Mouse (Mus musculus) ES-Bruce4 (cell line): ENCODE data around the gene Tgoln1. TPM values are rescaled to one million over a fixed set of nuclear protein-coding genes. Genes with fewer than 3 reads are reported as not detected.

Source experiments
- H3K27ac ChIP-seq: 2 replicates; pipeline ENCODE4 v1.5.1; 2012; ENCODE audit warnings: low read length, inconsistent platforms; ENCODE audit not compliant: insufficient read depth
- H3K27me3 ChIP-seq: 2 replicates; pipeline ENCODE4 v1.6.1; 2012; ENCODE audit warnings: mild to moderate bottlenecking, low read length, inconsistent platforms; ENCODE audit not compliant: control insufficient read depth, poor library complexity, insufficient read depth, severe bottlenecking
- H3K36me3 ChIP-seq: 2 replicates; pipeline ENCODE4 v1.6.1; 2012; ENCODE audit warnings: inconsistent platforms, mild to moderate bottlenecking, low read length, moderate library complexity; ENCODE audit not compliant: control insufficient read depth, poor library complexity, insufficient read depth, severe bottlenecking
- H3K4me1 ChIP-seq: one replicate; pipeline ENCODE4 v1.8.1; 2011; ENCODE audit warnings: low read length; ENCODE audit not compliant: control insufficient read depth, insufficient read depth
- H3K4me3 ChIP-seq: 2 replicates; pipeline ENCODE4 v1.5.1; 2011; ENCODE audit warnings: low read depth, mild to moderate bottlenecking, low read length
- H3K9ac ChIP-seq: 2 replicates; pipeline ENCODE4 v1.6.1; 2012; ENCODE audit warnings: low read depth, mild to moderate bottlenecking, inconsistent platforms; ENCODE audit not compliant: poor library complexity, severe bottlenecking
- H3K9me3 ChIP-seq: replicated peaks from 2 replicates; pipeline ENCODE4 v1.6.1; 2012; ENCODE audit warnings: mild to moderate bottlenecking, low read length, inconsistent platforms; ENCODE audit not compliant: control insufficient read depth, poor library complexity, insufficient read depth, severe bottlenecking
- CTCF ChIP-seq: IDR thresholded peaks from one replicate; pipeline ENCODE4 v1.8.1; 2011; ENCODE audit warnings: low read depth, low read length
- EP300 ChIP-seq: IDR thresholded peaks from 2 replicates; pipeline ENCODE4 v1.6.1; 2011; ENCODE audit warnings: low read depth, low read length; ENCODE audit not compliant: insufficient read depth
- POLR2A ChIP-seq: IDR thresholded peaks from one replicate; pipeline ENCODE4 v1.8.1; 2011; ENCODE audit warnings: low read length; ENCODE audit not compliant: insufficient read depth
- polyA plus RNA-seq: library from polyadenylated mRNA; stranded (reverse); fragments of >200 nt; gene quantifications from 2 replicates; pipeline ENCODE4 v1.2.4, GENCODE M21; 2011; ENCODE audit warnings: low read depth; ENCODE audit not compliant: missing spikeins, insufficient read depth, insufficient read length

Tgoln1 gene
- polyA plus RNA-seq = 33.2 and 34.1 TPM in 2 replicates

DNA sequence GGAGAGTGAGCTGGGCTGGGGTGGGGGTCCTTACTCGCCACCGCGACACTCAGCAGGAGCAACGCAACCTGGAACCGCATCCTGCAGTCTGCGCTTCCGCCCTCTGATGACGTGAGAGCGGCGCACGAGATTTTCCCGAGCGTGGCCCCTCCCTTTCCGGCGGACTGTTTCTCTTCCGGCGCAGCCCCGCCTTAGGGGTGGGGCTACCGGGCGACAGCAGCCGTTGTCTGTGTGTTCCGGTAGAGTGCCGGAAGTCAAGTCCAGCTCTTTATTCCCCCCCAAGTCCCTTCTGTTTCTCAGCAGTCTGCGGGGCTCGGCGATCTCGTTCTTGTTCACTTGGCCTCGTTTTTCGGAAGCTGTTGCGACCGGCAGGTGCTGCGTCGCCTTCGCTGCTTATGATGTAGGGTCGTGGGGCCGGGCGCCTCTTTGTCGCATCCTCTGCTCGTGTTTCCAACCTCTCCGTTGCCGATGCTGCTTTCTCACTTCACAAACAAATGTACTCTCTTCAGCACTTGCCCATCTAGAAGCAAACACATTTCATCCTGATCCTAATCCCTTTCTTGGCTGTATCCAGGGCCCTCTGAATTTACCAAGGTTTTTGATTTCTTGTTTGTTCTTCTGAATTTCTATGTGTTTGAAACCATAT is at the start of gene Tgoln1:
Gene Tgoln1 (minus strand): TSS at position 358 of the 646 bp plus-strand sequence.
- peak; percentile 80 for TF ChIP-seq POLR2A
- no peak for TF ChIP-seq CTCF
- TF ChIP-seq EP300 = 0 out of 2 replicates have a peak, but pooled peaks have one; percentile 22
- H3K9me3 ChIP-seq = no peaks in the 10 kb centered on the region
- H3K4me1 ChIP-seq = peaks cover 1% of the 10 kb centered on the region
- no peaks in the 10 kb centered on the region for H3K27me3 ChIP-seq
- peak within 1 kb of the TSS; percentile 94 for H3K9ac ChIP-seq
- H3K4me3 ChIP-seq = peak within 1 kb of the TSS; percentile 99
- H3K27ac ChIP-seq = peak within 1 kb of the TSS; percentile 71
- H3K36me3 ChIP-seq = peaks cover 23% of the 10 kb centered on the region

DNA sequence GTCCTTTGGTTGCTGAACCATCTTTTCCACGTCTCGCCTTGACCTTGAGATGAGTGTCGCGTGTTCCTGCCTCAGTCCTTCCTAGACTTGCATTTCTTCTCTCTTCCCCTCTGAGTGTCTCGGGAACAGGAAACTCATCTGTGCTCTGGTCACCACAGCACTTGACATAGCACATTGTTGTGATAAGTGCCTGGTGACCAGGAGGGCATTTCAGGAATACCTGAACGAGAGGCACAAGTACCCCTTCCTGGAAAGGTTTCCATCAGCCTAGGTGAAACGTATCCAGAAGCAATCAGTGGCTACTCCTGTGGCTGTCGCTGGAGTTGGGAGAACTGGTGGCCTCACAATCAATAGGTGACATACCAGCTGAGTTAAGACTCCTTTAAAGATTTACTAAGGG is 47.5 kb upstream of the Tgoln1 start:
- TF ChIP-seq POLR2A (no peak), EP300 (no peak), CTCF (no peak)
- Histone ChIP-seq H3K27ac (no peak overlapping the region), H3K9me3 (no peaks in the 10 kb centered on the region), H3K9ac (no peak overlapping the region), H3K36me3 (no peaks in the 10 kb centered on the region), H3K27me3 (no peaks in the 10 kb centered on the region), H3K4me3 (no peak overlapping the region), H3K4me1 (no peaks in the 10 kb centered on the region)

DNA sequence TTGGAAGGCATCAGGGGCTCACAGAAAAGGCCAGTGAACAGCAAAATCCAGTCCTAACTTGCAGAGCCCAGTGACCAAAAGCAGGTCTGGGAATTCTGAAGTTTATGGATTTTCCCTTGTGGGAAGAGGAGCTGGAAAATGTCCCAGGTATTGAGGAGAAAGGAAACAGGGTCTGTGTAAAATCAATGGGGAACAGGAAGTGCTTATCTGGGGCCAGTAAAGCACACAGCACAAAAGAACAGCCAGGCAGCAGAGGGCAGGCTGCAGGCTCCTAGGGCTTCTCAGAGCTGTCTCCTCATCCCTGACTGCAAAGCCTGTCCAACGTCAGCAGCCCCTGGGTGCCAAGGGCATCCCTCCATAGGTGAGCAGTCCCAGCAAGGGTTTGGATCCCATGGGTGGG is 46.2 kb upstream of the Tgoln1 start:
- TF ChIP-seq CTCF = no peak
- TF ChIP-seq POLR2A = no peak
- no peak for TF ChIP-seq EP300
- no peak overlapping the region for H3K27ac ChIP-seq
- no peak overlapping the region for H3K4me3 ChIP-seq
- no peaks in the 10 kb centered on the region for H3K9me3 ChIP-seq
- H3K9ac ChIP-seq = no peak overlapping the region
- no peaks in the 10 kb centered on the region for H3K36me3 ChIP-seq
- no peaks in the 10 kb centered on the region for H3K27me3 ChIP-seq
- no peaks in the 10 kb centered on the region for H3K4me1 ChIP-seq

DNA sequence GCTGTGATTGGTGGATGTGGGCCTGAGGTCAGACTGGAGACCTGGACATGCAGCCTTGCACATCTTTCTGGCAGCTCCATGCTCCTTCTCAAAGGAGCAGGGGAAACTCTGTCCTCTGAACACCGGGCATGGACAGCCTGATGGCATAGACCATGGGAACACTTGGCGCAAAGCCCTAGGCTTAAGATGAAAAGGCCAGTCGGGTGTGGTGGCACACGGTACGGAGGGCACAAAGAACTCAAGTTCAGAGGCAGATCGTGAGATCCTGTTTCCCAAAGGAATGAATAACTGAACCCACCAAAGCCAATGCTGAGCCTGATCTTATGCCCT is 43.6 kb upstream of the Tgoln1 start:
- H3K9me3 ChIP-seq = no peaks in the 10 kb centered on the region
- peaks cover 5% of the 10 kb centered on the region for H3K4me1 ChIP-seq
- H3K4me3 ChIP-seq = no peak overlapping the region
- no peak overlapping the region for H3K27ac ChIP-seq
- no peaks in the 10 kb centered on the region for H3K27me3 ChIP-seq
- no peak for TF ChIP-seq CTCF
- no peak for TF ChIP-seq POLR2A
- no peak for TF ChIP-seq EP300
- no peaks in the 10 kb centered on the region for H3K36me3 ChIP-seq
- H3K9ac ChIP-seq = no peak overlapping the region

GRCm38 (mm10) chr6:72659717-72660390 is 43.1 kb upstream of the Tgoln1 start:
- Histone ChIP-seq H3K36me3 (no peaks in the 10 kb centered on the region), H3K4me3 (no peak overlapping the region), H3K27ac (no peak overlapping the region), H3K9me3 (no peaks in the 10 kb centered on the region), H3K9ac (no peak overlapping the region), H3K27me3 (no peaks in the 10 kb centered on the region), H3K4me1 (peaks cover 5% of the 10 kb centered on the region)
- TF ChIP-seq POLR2A = no peak
- TF ChIP-seq CTCF = no peak
- TF ChIP-seq EP300 = no peak

DNA sequence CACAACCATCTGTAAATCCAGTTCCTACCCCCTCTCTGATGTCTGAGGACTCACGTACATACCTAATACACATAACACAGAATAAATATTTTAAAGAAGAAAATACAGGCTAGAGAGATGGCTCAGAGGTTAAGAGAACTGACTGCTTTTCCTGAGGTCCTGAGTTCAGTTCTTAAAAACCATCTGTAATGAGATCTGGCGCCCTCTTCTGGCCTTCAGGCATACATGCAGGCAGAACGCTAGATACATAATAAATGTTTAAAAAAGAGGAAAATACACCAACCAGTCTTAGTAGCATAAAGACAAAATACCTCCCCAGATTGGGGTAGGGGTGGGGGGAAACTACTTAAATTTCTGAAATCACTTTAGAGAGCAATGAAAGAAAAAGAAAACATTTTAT is 41.2 kb upstream of the Tgoln1 start:
- TF ChIP-seq EP300 (no peak), CTCF (peak; percentile 45)
- H3K4me1 ChIP-seq = peaks cover 5% of the 10 kb centered on the region

More for the DNA sequence above, 41.2 kb upstream of the Tgoln1 start:
- no peak overlapping the region for H3K27ac ChIP-seq
- H3K4me3 ChIP-seq = no peak overlapping the region
- no peaks in the 10 kb centered on the region for H3K36me3 ChIP-seq
- H3K9ac ChIP-seq = no peak overlapping the region
- H3K27me3 ChIP-seq = no peaks in the 10 kb centered on the region
- no peaks in the 10 kb centered on the region for H3K9me3 ChIP-seq
